24 mouse cellular contexts compared by ENCODE assay signal in the genomic region with DNA sequence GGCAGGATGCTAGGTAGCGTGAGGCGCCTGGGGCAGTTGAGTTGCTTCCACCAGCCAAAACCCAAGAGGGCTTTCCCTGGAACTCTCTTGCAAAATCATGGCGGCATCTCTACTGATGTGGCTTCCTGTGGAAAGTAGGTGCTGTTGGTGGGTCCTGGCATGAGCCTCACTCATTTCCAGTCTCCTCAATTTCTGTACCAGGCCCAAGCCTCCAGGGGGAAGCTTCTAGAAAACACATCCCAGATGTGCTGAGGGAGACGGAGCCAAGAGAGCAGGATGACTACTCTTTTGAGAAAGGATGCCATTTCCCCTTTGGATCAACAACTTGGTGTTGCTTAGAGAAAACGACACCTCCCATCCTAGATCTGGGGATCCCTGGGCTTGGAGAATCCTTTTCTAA. TPM values are rescaled to one million over a fixed set of nuclear protein-coding genes. Genes with fewer than 3 reads are reported as not detected.
"Had no signal": no experiment of that assay in that cellular context is flagged by ENCODE, and none has a peak within 500 bp of the region (broad histone marks: within the 10 kb centered on the region; RNA-seq: fewer than 3 reads in every experiment).

No protein-coding gene starts in this region.

- H3K4me2 ChIP-seq: liver, embryonic 15.5 days; lung, embryonic 15.5 days; midbrain, embryonic 12.5 days; neural tube, embryonic 13.5 days; neural tube, embryonic 15.5 days; stomach, embryonic 15.5 days had no signal

- H3K9ac ChIP-seq: liver, embryonic 15.5 days; liver, postnatal 0 days; lung, embryonic 15.5 days; midbrain, embryonic 12.5 days; neural tube, embryonic 13.5 days; neural tube, embryonic 15.5 days; stomach, embryonic 15.5 days had no signal

- H3K27ac ChIP-seq: liver, embryonic 15.5 days; lung, embryonic 15.5 days; midbrain, embryonic 10.5 days; midbrain, embryonic 12.5 days; neural tube, embryonic 13.5 days; neural tube, embryonic 15.5 days; stomach, embryonic 15.5 days; stomach, postnatal 0 days had no signal

- H3K4me1 ChIP-seq: liver, embryonic 15.5 days; neural tube, embryonic 13.5 days; neural tube, embryonic 15.5 days had no signal

- H3K4me3 ChIP-seq: liver, embryonic 15.5 days; lung, embryonic 15.5 days; midbrain, embryonic 10.5 days; midbrain, embryonic 12.5 days; myocyte; neural tube, embryonic 13.5 days; neural tube, embryonic 15.5 days; stomach, embryonic 15.5 days had no signal

- ATAC-seq: liver, postnatal 0 days; midbrain, embryonic 16.5 days had no signal

- H3K9me3 ChIP-seq: liver, embryonic 15.5 days; lung, embryonic 15.5 days; midbrain, embryonic 10.5 days; midbrain, embryonic 12.5 days; neural tube, embryonic 13.5 days; neural tube, embryonic 15.5 days; stomach, embryonic 15.5 days had no signal

- H3K36me3 ChIP-seq: liver, embryonic 15.5 days; lung, embryonic 15.5 days; midbrain, embryonic 10.5 days; midbrain, embryonic 12.5 days; neural tube, embryonic 13.5 days; neural tube, embryonic 15.5 days; stomach, embryonic 15.5 days had no signal

- H3K27me3 ChIP-seq: lung, embryonic 15.5 days; neural tube, embryonic 13.5 days; neural tube, embryonic 15.5 days; stomach, embryonic 15.5 days had no signal

- DNase-seq: liver, postnatal 0 days; lung, adult 2 months; midbrain, embryonic 14.5 days; retina, postnatal 1 day; right cerebral cortex, adult 18-20 months; right cerebral cortex, postnatal 25 days; right cerebral cortex, postnatal 4 days; thymus, adult 2 months; thymus, postnatal 25 days; thymus, postnatal 4 days had no signal

RNA-seq across cellular contexts. Expression of gene 1600014C23Rik, which starts 50.9 kb away (rescaled TPM):
- polyA plus RNA-seq: liver, embryonic 15.5 days; liver, postnatal 0 days; lung, adult 2 months; lung, embryonic 15.5 days; lung, postnatal 0 days; midbrain, embryonic 12.5 days; midbrain, embryonic 14.5 days; midbrain, embryonic 16.5 days; neural tube, embryonic 11.5 days; neural tube, embryonic 13.5 days; neural tube, embryonic 15.5 days; small intestine, adult 2 months; spleen, adult 2 months; stomach, embryonic 15.5 days; stomach, postnatal 0 days; thymus, adult 2 months had no signal
